Mouse (Mus musculus): ENCODE data around the gene Fbxo33. TPM values are rescaled to one million over a fixed set of nuclear protein-coding genes. Genes with fewer than 3 reads are reported as not detected.

Fbxo33 gene
- polyA plus RNA-seq, 1 experiment from 2014 or later, result 4.2 TPM

Small RNA genes lying within 50 kb of the gene (microRNA-seq; reads per million reads assigned to microRNA genes)
- gene Gm27284, result not detected

Other genes with a start within 250 kb of the Fbxo33 start
- gene Sec23a, start 207.7 kb downstream of the Fbxo33 start, polyA plus RNA-seq (2015; fragmentation: Nextera tagmentation; extraction: Ambion mirVana), result 66.4 and 67.9 TPM in 2 replicates
- gene Gemin2, start 206.3 kb downstream of the Fbxo33 start, polyA plus RNA-seq (2015; fragmentation: Nextera tagmentation; extraction: Ambion mirVana), result 22.4 and 25.1 TPM in 2 replicates
- 79.7 and 90.0 TPM in 2 replicates for gene Trappc6b, start 158.3 kb downstream of the Fbxo33 start, polyA plus RNA-seq (2015; fragmentation: Nextera tagmentation; extraction: Ambion mirVana)
- gene Pnn, start 152.8 kb downstream of the Fbxo33 start, polyA plus RNA-seq (2015; fragmentation: Nextera tagmentation; extraction: Ambion mirVana), result 63.0 and 64.9 TPM in 2 replicates
- gene Mia2, start 123.9 kb downstream of the Fbxo33 start, polyA plus RNA-seq (2015; fragmentation: Nextera tagmentation; extraction: Ambion mirVana), result 32.6 and 34.8 TPM in 2 replicates

Measured in heart, embryonic 13.5 days (tissue).